Mouse (Mus musculus): ENCODE data around the gene Fam198a.

Gene Fam198a

DNA sequence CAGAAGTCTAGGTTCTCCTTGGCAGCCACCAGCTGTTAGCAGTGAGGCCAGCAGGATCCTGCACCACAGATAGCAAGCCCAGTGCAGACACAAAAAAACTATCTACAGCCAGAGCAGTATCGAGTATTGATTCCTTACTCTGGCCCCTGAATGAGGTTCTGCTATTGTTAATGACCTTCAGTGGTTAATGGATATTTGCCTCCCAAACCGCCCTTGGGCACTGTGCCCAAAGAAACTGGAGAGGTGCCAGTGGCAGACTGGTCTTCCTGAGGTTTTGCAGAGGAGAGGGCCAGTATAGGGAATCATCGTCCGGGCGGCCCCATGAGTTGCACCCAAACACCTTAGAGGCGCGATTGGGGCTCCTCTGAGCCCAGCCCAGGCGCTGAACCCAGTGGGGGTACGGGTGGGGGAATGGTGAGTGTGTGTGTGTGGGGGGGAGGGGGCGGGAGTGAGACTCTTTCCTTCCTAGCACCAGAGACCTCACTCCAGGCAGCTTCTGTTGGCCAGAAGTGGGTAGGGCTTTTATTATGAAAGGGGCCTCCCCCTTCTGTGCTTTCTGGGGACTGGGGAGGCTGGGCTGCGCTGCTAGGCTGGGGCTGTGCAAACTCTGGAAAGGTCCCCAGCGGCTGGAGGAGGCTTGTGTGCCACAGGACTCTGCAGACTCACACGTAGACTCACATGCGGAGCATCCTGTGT, at the start of gene Fam198a:
Gene Fam198a, plus strand, starts transcription at position 571 of the 696 bp plus-strand sequence.
- peak; percentile 65 for DNase-seq (ENCODE audit: low spot score)

DNA sequence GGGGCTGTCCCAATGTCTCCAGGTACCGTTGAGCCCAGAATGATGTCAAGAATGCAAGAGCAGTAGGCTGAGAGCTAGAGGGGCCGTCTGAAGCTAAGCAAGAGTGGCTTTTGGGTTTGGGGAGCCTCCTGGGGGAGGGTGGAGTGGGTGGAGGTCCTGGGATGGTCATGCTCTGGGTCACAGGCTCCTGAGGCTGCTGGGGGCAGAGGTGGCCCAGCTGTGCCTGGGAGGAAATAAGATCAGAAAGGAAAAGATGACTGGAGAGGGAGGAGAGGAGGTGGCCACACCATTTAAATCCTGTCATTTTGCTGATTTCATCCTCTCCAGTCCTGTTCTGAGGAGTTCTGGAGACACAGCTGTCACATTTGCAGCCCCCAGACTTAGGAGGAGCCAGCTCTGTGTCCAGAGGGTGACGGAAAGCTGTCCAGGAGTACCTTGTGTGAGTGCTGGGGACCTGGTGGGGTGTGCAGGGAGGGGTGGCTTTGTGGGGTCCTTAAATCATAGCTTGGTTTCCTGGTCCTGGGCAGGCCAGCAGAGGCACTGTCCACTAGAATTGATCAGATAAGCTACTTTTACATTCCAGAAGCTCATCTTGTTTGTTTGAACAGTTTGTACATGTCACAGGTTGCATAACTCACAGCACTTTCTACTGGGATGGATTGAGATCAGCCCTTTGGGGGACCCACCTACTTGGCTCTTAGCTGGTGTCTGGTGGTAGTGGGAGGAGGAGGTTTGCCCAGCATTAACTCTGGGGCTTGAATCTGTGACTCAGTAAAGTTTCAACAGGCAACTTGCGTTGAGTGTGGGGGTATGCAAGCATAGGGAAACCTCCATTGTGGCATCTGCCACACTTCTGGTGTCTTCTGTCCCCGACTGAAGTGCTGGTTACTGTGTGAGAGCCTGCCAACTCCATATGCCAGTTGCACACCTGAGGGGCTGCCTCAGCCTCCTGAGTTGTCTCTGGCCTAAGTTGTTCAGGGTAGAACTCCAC, 48.8 kb upstream of the Fam198a start:
- DNase-seq (ENCODE audit: low spot score) = no peak

DNA sequence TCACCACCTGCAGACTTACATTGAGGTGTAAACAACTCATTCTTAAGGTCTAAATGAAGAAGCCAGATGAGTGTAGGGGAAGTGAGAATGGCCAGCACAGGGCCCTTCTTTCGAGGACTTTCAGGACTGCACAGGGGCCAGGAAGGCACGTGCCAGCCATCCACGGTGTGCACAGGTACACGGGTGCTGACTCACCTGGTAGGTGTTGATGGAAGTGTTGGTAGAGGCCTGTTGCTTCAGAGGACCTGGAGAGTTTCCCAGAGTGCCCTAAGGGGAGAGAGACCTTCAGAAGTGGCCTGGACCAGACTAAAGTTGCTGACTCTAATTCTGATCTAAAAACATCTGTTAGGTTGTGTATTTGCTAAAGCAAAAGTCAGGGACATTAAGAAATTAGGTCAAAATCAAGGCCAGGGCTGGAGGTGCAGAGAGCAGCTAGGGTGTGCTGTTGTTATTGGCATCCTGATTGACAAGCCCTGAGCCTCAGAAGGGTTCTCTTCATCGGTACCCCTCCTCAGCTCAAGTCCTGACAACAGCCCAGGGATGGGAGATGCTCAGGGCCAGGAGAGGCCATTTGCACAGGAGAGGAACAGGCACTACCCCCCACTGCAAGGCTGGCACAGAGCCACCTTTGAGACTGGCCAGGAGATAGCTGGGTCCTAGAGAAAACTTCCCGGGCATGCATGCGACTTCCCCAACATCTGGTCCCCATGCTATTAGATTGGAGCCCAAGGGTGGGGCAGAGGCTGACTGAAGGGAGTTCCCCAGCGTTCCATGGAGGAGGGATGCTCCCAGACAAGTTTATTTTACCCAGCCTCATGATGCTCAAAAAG, 47.1 kb upstream of the Fam198a start:
- no peak for DNase-seq (ENCODE audit: low spot score)

DNA sequence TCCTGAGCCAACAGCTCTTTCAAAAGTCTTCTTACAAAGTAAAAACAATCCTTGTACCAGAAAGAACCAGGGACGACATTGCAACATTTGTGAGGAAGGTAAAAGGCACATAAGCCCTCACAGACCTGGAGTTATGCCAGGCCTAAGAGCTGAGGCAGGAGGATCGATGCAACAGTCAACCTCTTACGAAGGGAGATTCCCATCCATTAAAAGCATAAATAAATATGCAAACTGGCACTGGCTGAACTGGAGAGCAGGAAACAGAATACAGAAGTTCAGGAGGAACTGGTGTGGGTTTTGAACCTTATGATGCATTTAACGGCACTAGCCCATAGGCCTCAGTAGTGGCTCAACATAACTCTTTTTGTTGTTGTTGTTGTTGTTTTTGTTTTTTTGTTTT, 46.5 kb upstream of the Fam198a start:
- no peak for DNase-seq (ENCODE audit: low spot score)

DNA sequence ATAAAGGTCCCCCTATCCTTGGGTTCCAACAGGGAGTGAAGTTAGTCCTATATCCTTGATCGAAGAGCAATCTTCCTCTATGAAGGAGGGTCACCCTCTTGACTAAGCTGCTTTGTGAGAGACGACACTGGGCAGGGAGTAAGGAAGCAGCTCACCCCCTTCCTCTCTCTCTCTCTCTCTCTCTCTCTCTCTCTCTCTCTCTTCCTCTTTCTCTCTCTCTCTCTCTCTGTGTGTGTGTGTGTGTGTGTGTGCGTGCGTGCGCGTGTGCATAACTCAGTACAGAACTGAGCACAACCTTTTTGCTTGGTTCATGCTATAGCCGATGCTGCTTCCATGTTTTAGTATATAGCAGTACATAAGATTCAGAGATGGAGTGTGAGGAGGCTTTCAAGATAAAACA, 45.8 kb upstream of the Fam198a start:
- no peak for DNase-seq (ENCODE audit: low spot score)

DNA sequence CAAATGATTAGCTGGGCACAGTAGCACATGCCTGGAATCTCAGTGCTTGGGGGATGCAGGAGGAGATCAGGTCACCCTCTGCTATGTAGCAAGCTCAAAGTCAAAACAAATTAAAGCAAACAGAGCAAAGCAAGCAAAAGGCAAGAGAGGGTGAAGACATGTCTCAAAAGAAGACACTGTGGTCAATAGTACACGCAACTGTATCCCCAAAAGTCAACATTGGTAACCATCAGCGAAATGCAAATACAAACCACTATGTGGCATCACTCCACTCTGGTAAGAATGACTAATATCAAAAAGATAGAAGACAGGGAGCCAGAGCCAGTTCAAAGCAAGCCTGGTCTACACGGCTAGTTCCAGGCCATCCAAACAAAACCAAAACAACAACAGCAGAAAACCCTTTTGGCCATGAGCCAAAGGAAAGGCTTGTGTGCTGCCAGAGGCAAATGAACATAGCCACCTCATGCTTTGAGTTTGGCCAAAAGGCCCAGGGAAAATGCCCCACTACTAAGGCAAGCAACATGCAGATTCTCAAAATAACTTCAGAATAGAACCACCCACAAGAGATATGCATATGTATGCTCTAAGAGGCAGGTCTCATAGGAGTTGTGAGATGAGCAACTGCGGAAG, 45.1 kb upstream of the Fam198a start:
- peak; percentile 27 for DNase-seq (ENCODE audit: low spot score)

DNA sequence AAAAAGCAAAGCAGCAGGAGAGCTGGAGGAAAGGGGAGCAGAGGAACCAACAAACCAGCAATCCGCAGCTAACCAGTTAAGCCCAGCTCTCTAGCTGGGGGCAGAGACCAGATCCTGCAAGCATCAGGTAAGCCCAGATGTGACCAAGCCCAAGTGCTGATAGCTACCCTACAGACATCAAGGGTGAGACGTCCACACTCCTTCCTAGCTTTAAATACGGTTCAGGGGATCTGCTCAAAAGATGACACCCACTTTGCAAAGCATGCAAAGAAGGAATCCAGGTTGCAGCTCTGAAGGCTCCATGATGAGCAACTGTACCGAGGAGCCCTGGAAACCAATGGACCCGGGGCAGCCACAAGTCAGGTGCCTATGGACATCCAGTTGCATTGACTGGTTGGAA, 44.3 kb upstream of the Fam198a start:
- DNase-seq (ENCODE audit: low spot score) = no peak

DNA sequence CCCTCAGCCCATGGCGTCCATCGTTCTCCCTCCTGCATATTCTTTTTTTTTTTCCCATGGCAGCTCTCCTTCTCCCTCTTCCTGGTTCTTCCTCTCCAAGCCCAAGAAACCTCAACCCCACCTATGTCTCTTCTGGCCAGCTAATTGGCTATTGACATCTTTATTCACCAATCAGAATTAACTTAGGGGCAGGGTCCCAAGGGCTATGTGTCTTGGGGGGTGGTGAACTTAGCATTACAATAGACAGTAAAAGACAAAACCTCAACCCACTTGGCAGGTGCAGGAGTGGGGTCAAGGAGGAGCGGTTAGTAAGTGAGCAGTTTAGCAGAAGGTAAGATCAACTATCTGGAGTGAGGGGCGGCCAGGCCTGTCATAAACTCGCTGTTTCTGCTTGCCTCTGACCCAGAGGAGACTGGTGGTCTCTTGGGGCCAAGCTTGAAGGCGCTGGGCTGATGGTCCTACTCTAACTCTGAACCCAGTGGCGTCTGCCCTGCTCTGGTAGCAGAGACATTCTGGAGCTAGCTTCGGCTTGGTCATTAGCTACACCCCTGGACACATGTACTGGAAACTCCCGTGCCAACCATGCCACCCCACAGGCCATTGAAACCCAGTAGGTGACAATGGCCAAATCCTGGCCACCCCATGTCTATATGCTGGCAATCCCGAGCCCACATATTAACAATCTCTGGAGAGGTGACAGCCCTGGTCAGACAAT, 43.3 kb upstream of the Fam198a start:
- DNase-seq (ENCODE audit: low spot score) = no peak

DNA sequence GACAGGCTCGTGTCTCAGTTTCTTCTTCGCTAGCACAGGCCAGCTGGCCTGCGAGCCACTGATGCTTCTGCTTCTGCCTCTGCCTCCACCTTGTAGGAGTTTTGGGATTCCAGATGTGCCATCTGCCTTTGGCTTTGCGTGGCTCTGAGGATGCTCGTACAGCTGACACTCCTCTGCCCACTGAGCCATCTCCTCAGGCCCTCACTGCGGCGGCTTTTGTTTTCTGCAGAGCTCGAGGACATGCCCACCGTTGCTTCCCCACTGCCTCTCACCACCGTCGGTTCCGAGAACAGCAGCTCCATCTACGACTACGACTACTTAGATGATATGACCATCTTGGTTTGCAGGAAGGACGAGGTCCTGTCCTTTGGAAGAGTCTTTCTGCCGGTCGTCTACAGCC, 42.5 kb upstream of the Fam198a start:
- DNase-seq (ENCODE audit: low spot score) = no peak

DNA sequence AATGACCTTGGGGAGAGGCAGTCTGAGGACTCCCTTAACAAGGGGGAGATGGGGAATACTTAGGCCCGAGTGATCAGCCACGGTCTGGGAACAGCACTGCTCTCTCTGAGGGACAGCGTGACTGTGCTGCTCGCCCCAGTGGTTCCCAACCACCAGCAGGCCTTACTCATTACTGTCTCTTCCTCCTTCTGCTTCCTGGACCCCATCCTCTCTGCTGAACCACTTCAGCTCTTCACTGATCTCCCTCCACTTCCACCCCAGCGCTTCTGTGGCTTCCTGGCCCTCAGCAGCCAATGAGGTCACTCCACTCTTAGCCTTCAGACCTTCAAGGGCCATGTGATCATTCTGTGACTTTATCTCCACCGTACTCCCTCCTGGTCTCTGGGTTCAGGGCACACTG, 41.2 kb upstream of the Fam198a start:
- DNase-seq (ENCODE audit: low spot score) = no peak

DNA sequence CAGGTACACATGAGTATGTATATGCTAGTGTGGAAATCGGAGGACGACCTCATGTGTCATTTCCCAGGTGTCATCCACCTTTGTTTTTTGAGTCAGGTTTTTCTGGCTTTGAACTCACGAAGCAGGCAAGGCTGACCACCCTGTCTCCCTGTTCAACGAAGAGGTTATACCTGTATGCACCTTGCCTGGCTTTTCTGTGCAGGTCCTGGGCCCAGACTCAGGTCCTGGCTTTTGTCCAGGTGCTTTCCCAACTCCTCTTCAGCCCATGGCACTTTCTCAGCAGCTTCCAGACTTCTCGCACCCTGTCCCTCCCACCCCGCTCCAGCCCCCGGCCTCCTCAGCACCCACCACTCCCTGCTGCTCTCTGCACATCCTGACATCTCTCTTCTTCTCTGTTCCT, 39.6 kb upstream of the Fam198a start:
- no peak for DNase-seq (ENCODE audit: low spot score)

DNA sequence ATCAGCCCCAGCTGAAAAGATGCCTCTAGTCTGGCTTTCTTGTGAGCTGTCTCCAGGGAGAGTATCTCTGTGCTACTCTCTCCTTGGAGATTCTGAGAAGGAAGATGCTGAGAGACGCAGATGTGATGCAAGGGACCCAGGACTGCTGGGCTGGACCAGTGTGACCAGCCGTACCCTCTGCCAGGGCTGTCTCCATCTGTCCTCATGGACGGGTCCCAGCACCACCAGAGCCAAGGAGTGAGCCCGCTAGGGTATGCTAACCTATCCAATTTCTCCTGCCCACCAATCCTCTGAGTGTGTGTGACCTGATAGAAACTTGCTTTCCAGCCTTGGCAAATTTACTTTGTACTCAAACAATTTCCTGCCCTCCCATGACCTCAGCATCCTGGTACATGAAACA, 38.0 kb upstream of the Fam198a start:
- no peak for DNase-seq (ENCODE audit: low spot score)

DNA sequence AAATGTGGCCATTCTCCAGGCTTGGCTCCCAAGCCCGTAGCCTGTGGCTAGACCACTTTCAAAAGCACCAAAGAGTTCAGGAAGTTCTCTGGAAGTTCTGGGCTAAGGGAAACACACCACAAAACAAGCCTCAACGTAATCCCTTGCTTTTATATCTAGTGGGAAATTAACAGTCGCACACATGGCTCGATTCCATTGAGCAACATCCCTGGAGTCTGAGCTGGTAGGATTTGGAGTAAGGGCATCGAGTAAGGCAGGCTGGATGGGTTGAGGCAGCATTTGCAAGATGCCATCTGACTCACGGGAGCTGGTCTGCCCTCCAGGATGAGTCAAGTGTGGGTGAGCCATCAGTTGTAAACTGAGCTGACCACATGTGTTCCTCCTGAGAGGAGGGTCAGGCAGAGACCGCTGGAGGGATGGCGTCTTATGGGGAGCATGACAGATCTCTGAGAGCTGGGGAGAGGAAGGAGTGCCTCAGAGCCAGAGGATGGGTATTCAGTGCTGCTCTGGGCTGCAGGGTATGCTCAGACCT, 36.5 kb upstream of the Fam198a start:
- DNase-seq (ENCODE audit: low spot score) = no peak

DNA sequence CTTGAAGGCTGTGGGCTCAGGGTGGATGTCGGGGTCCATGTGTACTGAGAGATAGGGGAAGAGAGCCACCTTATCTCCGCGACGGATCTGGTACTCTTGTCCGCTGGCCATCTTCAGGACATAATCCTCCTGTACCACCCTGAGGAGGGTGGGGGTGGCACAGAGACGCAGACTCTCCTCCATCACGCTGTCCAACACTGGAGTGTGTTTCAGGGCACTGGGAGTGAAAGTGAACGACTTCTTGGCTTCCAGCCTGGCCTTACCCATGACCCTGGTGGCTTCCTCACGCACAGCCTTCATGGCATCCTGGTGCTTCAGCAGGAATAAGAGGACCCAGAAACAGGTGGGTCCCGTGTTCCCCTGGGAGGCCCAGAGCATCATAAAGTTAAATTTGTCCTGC, 35.7 kb upstream of the Fam198a start:
- no peak for DNase-seq (ENCODE audit: low spot score)

DNA sequence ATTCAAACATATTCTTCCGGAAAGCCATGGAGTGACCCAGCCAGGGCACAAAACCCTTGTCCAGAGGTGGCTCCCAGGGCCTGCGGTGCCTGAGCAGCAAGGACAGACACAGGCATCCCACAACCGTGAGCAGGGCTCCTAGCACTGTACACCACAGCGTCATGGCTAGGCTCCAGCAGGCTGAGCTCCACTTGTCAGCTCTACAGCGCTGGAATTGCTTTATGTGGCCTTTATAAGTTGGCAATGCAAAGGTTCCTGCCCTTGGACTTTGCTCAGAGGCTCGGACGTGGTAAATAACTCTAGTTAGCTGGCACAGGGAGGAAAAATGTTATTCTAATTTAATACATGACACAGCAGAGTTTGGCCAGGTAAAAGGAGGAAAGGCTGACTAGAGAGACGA, 34.7 kb upstream of the Fam198a start, which contains the start of gene Cyp8b1:
Gene Cyp8b1, minus strand, starts transcription at position 204 of the 400 bp plus-strand sequence.
- no peak for DNase-seq (ENCODE audit: low spot score)

DNA sequence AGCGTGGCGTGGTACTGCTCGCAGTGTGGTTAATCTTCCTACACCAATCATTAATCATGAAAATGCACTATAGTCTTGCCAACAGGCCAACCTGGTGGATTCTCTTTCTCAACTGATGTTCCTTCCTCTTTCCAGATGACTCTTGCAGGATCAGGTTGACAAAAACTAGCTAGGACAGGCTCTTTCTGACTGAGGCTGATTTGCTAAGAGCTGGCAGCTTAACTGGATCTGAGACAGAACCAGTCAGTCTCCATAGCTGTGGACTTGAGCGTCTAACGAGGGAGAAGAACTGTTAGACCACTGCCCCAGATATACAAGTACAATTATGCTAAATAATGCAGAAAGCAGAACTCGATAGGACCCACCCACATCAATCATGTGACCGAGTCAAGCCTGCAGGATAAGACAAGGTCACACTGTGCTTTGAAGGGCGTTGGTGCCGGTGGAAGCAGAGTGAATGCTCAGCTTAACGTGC, 31.7 kb upstream of the Fam198a start:
- DNase-seq (ENCODE audit: low spot score) = no peak

DNA sequence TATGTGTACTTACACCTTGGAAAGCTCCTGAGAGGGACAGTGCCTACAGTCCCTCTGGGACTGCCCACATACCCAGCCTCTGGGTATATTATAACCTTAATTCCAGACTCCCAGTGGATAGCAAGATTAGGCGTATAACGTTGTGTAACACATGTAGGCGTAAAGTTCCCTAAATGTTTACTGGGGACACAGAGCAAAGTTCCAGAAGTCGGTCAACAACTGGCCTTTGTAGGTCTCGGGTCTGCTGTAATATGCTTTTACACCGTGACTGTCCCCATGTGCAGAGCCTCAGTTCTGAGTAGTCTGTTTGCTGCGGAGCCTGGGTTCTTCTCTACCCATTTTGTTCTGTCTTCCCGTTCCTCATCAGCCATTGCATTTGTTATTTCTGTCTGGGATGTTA, 27.3 kb upstream of the Fam198a start:
- no peak for DNase-seq (ENCODE audit: low spot score)

DNA sequence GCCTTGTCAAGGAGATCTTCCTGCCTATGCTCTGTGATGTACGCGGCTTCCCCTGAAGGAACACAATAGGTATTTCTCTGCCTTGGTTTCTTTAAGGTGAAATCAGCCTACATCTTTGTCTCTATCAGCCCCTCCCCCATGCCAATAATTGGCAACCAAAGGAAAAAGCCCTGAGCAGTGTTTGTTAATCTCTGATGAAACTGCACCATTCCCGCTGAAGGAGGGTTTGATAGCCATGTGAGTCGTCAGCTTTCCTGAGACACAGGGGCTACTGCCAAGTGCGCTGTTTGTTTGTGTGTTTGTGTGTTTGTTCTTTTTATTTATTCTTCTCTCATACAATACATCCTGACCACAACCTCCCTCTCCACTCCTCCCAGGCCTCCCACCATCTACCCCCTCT, 26.9 kb upstream of the Fam198a start:
- no peak for DNase-seq (ENCODE audit: low spot score)

DNA sequence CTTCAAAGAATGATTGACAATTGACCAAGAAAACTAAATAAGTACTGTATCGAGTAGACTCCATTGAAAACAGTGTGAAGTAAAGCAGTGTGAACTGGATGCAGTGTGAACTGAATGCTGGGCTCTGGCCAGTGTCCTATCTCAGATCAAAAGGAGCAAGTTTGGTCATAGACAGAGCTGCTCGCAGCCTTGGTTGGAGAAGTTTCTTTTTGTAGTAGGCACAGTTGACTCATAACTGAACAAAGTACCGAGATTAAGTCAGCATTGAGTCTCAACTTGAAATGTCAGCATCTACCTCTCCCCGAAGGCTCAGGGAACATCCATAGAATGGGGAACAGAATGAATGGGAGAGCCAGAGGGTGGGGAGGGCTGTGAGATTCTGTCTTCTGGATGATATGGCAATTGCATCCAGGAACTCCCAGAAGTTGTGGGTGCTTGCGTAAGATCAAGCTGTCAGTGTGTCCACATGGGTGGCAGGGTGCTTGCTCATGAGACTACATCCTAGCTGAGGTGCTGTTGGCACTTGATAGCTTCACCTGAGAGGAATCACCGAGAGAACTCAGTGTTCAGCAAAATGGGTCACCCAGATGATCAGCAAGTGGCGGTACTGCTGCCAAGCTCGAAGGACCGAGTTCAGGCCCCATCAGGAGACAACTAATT, 25.8 kb upstream of the Fam198a start:
- DNase-seq (ENCODE audit: low spot score) = no peak

DNA sequence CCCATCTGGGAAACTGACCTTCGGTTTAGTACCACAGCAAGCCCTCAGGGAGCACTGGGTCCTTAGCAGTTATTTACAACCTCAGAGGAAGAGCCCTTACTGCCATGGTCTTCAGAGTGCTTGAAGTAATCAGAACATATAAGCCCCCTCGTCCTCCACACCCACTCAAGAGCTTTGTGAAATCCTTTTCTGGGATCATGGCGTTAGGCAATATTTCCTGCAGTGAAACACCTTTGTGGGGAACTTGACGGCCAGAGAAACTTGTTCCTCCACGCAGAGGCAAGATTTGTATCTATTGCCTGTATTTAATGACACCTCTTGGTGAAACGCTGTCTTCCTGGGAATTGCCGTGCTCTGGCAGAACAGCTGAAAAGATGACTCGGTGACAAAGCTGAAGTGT, 24.8 kb upstream of the Fam198a start:
- DNase-seq (ENCODE audit: low spot score) = no peak

All from adipocyte (in vitro differentiated cells).